Mouse (Mus musculus): ENCODE data around the gene Lsm14b. TPM values are rescaled to one million over a fixed set of nuclear protein-coding genes. Genes with fewer than 3 reads are reported as not detected.

Gene Lsm14b
- 85.2 and 88.4 TPM in 2 replicates for polyA plus RNA-seq (2012; rRNA removed)

DNA sequence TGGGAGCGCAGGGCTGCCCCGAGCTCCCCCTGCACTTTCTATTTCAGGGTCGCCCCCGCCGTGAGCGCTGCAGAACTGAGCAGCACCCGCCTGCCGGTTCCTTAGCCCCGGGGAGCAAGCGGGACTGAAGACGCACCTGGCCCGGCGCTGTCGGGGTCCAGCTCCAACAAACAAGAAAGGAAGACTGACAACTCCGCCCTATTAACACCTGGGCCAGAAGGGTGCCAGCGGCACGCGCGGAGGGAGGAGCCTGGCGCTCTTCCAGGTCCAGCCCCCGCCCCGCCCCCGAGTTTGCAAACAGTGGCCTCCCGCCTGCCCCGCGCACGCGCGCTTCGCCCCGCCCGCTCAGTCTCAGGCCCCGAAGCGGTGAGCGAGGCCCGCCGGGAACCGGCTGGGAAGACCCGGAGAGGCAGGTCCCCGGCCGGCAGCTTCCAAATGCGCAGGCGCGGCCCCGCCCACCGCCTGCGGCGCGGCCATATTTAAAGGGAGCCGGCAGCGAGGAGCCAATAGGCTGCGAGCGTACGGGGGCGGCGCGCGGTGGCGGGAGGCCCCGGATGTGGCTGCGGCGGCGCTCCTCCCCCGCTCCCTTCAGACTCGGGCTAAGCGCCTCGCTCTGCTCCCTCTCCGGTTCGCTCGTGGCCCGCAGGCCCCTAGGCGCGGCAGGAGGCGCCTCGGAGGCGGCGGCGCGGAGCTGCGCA lies at the start of gene Lsm14b:
Gene Lsm14b (plus strand): TSS at position 587 of the 698 bp plus-strand sequence.
- DNase-seq (ENCODE audit: extremely low spot score in 1 of 2, low spot score in 1 of 2) = peak; percentile 96 to 99

DNA sequence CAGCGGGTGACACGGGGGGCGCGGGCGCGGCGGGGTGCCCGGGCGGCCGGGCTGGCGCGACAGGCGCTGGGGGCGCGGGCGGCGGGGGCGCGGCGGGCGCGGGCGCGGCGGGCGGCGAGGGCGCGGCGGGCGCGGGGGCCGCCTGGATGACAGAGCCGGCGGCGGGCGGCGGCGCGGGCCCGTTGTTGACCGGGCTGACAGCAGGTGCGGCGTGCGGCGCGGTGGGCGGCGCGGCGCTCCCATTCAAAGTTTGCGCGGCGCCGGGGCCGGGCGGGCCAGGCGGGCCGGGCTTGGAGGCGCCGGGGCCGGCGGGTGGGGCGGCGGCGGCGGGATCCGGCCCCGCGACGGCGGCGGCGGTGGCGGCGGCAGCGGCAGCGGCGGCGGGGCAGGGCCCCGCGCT lies 48.9 kb upstream of the Lsm14b start:
- no peak for DNase-seq (ENCODE audit: extremely low spot score in 1 of 2, low spot score in 1 of 2)

DNA sequence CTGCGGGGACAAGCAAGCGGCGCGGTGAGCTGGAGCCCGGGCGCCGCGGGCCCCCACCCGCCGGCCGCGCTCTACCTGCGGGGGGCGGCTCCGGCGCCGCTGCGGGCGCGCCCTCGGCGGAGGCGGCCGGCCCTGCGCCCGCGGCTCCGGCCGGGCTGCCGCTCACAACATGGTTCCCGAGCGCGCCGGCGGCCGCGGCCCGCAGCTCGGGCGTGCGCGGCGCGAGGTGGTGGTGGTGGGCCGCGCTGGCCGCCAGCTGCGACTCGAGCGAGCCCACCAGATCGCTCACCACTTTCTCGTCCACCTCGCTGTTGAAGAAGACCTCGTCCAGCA lies 48.5 kb upstream of the Lsm14b start:
- no peak for DNase-seq (ENCODE audit: extremely low spot score in 1 of 2, low spot score in 1 of 2)

DNA sequence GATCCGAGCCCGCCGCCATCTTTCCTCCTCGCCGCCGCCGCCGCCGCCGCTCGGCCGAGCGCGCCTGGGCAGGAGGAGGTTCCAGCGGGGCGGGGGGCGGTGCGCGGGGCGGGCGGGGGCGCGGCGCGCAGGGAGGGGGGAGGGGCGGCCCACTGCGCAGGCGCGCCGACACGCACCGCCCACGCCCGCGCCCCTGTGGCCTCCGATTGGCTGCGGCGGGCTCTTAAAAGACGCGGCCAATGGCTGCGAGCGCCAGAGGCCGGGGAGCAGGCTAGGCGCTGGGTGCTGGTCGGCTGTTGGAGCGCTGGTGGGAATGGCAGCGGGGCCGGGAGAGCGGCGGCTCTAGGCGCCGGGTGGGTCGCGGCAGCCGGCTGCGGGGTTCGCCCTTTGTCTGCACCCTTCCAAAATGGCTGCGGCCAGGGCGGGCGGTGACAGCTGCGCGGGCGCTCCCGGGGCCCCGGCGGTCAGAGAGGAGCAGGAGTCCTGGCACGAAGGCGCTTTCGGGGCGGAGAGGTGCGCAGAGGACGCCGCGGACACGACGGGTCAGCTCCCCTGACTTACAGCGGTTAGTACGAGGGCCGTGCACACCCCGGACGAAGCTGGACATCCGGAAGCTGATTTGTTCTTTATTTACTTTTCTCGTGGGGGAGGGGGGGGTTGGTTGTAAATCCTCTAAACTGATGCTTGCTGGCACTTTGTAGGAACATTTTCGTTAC lies 48.0 kb upstream of the Lsm14b start, which contains the start of gene Taf4:
Gene Taf4 (minus strand): TSS at position 19 of the 716 bp plus-strand sequence.
- peak; percentile 47 to 88 for DNase-seq (ENCODE audit: extremely low spot score in 1 of 2, low spot score in 1 of 2)

DNA sequence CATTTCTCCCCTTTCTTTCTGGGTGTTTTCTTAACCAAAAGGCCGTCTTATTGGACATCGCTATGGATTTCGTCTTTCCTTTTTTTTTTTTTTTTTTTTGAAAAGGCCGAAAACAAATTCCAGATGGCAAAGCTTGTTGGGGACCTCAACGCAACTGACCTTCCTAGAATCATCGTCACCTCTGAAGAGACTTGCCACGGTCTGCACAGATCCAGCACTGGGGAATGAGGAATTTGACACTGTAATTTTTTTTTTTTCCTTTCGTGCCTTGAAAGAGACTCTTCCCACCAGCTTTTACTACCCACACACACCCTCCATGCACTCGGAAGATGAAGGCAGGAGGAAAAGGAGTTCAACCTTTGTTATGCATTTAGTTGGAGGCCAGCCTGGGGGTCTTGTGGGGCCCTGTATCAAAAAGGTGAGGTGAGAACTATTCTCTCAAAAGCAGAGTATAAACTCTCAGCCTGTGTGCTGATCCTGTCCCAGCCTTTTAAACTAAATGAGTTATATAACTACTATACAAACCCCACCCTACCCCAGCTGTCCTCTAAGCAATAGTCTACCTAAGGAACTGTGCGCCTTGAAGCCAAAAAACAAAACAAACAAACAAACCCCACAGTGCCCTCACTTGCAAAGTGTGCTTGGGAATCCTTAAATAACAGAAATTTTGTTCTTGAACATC lies 47.3 kb upstream of the Lsm14b start:
- peak in 1 of 2 experiments; percentile 47 for DNase-seq (ENCODE audit: extremely low spot score in 1 of 2, low spot score in 1 of 2)

DNA sequence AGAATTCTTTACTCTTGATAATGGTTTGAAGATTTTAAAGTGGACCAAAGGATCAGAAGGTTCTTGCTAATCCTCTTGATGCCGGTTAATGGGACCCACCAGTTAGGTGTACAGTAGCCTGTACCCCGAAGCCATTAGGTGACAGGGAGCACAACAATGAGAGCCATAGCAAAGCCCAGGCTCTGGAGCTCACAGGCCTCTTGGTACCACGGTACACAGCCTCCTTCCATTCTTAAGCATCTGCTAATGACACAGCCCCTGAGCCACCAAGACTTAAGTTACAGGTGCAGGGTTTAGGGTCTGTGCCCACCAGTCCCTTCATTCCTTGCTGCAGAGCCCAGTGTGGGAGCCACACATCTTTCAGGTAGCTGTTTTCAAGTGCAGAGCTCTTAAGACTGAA lies 46.5 kb upstream of the Lsm14b start:
- no peak for DNase-seq (ENCODE audit: extremely low spot score in 1 of 2, low spot score in 1 of 2)

DNA sequence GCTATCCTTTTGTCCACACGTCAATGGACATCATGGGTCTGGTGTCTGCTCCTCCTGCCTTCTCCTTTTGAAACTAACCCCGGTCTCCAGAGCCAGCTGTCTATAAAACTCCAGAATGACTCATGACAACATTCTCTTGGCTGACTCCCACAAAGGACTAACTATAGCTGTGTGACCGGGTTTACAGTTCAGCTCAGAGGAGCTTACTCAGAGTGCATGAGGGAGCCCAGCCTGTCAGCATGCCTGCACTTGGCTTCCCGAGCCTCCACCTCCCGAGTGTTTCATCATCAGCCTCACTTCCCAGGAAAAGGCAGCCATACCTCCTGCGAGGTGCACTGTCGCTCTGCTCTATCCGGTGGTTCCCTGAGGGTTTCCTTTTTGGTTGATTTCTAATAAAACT lies 45.0 kb upstream of the Lsm14b start:
- DNase-seq (ENCODE audit: extremely low spot score in 1 of 2, low spot score in 1 of 2) = peak; percentile 43 to 76

DNA sequence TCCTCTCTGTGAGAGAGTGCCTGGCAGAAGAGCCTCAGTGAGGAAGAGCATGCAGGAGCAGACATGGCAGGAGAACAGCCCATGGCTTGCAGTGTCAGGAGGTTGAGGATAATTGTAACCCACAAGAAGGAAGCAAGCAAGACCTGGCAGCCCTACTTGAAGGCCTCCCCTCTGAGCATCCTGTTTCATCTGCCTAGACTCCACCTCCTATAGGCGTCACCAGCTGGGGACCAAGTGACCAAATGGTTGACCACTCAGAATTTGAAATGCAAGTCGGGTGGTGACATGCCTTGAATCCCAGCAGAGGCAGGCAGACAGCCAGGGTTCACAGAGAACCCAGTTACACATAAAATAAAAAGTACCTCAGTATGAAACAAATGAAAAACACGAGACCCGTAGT lies 44.2 kb upstream of the Lsm14b start:
- no peak for DNase-seq (ENCODE audit: extremely low spot score in 1 of 2, low spot score in 1 of 2)

DNA sequence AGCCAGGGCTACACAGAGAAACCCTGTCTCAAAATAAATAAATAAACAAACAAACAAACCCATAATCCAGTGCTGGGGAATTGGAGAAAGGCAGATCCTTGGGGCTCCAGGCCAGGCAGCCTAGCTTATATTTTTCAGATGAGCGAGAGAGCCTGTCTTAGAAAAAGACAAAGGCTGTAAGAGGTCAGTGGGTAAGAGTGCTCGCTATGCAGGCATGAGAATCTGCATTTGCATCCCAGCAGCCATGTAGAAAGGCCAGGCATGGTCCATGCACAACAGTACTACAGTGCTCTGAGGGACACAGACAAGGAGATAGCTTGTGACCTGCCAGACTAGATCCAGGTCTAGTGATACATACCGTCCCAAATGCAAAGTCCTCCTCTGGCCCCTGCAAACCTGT lies 42.1 kb upstream of the Lsm14b start:
- no peak for DNase-seq (ENCODE audit: extremely low spot score in 1 of 2, low spot score in 1 of 2)

DNA sequence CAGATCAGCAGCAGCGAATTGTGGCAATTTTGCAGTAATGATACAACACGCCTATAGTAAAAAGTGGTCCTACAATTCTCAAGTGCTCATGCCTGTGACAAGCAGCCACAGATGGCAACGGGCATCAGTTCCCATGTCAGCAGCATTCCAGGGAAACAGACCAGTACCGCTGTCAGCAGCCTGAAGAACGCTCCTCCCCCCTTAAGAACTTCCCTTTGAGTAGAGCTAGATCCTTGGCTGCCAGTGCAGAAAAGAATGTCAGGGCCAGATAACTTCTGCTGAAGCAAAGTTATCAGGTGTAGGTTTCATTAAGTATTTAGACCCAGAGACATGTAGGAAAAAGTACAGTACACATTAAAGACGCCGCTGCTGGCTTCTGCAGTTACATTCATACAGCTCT lies 40.0 kb upstream of the Lsm14b start:
- no peak for DNase-seq (ENCODE audit: extremely low spot score in 1 of 2, low spot score in 1 of 2)

DNA sequence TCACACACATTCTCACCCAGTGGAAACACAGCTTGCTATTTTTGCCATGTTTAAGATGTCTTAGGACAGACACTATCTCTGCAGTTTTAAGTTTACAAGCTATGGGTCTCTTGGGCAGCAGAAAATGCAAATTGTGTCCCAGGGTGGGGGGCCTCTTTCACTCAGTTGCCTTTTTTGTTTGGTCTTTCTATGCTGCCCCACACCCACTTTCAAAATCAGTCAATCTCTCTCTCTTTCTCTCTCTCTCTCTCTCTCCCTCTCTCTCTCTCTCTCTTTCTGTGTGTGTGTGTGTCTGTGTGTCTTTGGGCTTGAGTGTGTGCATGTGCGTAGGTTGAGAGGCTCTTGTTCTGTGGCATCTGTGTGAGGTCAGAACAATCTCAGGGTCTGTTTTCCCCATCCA lies 39.1 kb upstream of the Lsm14b start:
- no peak for DNase-seq (ENCODE audit: extremely low spot score in 1 of 2, low spot score in 1 of 2)

DNA sequence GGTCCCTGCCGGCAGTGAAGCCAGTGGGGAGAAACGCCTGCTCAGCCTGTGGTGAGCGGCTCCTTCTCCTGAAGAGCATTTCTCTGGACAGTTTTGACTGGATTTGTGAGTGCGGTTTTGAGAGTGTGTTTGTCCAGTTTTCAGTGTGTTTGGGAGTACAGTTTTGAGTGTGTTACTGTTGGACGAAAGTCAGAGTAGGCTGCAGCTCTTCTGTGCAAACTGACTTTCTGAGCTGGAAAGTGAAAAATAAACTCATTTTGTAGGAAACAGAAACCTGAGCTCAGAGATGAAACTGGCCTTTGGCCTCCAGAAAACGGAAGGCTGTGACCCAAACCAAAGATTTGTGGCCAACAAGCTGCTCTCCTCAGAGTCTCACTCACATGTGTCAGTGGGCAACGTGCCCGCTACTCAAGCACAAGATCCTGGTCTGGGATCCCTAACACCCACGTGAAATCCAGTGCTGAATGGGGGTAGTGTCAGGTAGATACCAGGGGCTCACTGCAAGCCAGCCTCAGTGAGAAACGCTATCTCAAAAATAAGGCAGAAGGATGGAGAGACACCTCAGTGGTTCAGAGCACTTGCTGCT lies 38.3 kb upstream of the Lsm14b start:
- no peak for DNase-seq (ENCODE audit: extremely low spot score in 1 of 2, low spot score in 1 of 2)

DNA sequence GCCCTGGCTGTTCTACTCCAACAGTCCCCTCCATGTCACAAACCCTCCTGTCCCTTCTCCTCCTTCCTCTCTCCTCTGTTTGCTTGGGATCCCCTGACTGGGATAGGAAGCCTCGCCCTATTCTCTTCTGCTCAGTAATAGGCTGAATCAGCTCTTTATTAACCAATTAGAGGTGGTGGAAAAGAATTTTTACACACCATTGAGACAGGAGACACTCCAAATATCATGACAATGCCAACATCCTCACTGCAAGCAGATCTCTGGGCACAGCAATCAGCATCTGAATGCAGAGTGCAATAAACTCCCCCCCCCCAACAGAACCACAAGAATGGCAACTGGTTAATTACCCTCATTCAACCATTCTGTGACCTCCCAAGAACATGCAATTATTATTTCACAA lies 35.7 kb upstream of the Lsm14b start:
- no peak for DNase-seq (ENCODE audit: extremely low spot score in 1 of 2, low spot score in 1 of 2)

DNA sequence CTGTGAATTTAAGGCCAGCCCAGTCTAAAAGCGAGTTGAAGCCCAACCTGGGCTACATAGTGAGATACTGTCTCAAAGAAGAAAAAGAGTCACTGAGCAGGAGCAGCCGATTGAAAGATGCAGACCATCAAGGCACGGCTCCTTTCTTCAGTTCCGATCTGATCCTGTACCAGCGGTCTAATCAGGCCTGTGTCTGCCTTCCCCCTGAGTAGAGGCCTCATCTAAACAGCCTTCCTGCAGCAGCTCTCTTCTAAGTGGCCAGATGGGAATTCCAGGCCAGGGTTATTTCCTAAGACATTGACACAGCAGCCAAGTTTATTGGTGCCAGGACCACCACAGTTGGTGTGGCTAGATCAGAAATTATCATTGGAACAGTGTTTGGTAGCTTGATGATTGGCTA lies 31.7 kb upstream of the Lsm14b start:
- no peak for DNase-seq (ENCODE audit: extremely low spot score in 1 of 2, low spot score in 1 of 2)

DNA sequence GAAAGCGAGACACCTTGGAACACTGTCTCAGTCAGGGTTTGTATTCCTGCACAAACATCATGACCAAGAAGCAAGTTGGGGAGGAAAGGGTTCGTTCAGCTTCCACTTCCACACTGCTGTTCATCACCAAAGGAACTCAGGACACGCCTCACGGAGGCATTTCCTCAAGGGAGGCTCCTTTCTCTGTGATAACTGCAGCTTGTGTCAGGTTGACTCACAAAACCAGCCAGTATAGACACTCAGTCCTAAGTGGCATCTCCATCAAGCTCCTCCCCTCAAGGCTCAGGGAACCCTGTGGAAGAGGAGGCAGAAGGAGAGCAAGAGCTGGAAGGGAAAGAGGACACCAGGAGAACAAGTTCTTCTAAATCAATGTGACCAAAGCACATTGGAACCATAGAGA lies 26.4 kb upstream of the Lsm14b start:
- no peak for DNase-seq (ENCODE audit: extremely low spot score in 1 of 2, low spot score in 1 of 2)

DNA sequence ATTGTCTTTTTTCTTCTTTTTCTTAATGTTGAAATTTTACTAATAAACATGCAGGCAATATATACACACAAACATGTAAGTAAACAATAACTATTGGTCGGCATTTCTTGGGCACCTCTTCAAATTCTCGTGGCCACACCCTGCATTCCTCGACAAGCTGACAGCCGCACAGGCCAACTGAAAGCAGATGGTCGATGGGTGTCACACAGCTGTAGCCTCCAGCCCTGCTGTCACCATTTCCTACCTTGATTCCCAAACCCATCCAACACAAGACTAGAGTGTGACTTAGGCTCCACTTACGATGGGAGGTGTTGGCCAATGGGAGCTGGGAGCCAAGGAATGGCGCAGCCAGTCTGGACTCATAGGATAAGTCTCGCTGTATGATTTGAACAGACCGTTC lies 23.2 kb upstream of the Lsm14b start:
- no peak for DNase-seq (ENCODE audit: extremely low spot score in 1 of 2, low spot score in 1 of 2)

DNA sequence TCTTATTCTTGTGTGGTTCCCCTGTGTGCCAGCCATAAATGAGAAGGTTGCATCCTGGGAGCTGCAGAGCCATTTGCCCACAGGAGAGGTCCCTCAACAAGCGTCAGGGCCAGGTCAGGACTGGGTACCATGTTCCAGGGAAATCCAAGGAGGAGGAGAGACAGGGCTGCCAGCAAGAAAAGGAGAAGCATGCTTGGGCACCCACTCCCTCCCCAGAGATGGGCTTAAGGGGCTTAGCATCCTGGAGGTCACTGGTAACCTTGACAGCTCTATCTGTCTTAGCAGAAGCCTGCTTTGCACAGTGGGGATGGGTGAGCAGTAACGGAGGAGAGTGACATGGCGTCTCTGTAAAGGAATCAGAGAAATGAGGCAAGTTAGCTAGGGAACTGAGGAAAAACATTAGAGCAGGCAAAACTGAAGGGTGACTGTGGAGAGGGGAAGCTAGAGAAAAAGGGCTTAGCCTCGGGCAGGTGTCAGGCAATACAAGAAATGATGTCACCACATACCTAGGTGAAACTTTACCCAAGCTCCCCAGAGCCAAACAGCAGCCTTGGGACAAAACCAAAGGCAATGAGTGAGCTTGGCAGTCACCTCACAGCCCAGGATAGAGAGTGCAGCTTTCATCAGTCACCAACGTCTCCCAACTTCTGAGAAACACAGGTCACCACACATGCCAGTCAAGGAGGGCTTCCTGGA lies 19.0 kb upstream of the Lsm14b start:
- no peak for DNase-seq (ENCODE audit: extremely low spot score in 1 of 2, low spot score in 1 of 2)

DNA sequence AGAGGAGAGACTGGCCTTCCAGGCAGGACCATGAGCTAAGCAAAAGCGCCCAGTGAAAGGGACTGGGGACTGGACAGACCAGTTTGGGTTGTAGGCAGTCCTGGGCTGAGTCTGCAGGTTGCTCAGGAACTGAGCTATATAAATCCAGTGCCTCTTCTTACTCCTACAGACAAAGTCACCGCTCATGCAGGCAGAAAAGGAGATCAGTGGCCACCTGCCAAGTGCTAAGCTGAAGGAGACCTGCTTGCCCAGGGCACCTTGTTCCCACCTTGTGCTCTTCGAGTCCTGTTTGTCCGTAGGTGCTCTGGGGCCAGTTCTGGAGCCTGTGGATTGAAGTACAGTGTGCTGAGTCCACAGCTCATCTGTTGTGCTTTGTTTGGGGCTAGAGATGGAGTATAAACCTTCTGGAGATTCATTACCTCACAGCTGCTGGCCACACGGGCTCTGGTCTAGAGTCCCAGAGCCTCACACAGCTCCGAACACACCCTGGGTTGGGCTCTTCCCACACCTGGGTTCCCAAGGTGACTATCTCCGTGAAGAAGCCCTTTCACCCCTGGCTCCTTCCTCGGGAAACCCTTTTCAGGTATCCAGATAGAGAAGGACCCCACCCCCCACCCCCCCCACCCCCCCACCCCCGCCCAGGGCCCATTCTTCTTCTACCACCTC lies 18.3 kb upstream of the Lsm14b start:
- DNase-seq (ENCODE audit: extremely low spot score in 1 of 2, low spot score in 1 of 2) = no peak

DNA sequence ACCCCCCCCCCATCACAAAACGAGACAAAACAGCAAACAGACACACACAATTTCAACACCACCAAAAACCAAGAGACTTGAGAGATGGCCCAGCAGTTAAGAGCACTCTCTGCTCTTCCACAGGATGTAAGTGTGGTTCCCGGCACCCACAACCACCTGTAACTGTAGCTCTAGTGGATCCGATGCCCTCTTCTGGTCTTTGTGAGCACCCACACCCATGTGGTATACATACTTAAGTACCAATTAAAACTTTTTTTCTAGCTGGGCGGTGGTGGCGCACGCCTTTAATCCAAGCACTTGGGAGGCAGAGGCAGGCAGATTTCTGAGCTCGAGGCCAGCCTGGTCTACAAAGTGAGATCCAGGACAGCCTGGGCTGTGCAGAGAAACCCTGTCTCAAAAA lies 14.1 kb upstream of the Lsm14b start:
- no peak for DNase-seq (ENCODE audit: extremely low spot score in 1 of 2, low spot score in 1 of 2)

DNA sequence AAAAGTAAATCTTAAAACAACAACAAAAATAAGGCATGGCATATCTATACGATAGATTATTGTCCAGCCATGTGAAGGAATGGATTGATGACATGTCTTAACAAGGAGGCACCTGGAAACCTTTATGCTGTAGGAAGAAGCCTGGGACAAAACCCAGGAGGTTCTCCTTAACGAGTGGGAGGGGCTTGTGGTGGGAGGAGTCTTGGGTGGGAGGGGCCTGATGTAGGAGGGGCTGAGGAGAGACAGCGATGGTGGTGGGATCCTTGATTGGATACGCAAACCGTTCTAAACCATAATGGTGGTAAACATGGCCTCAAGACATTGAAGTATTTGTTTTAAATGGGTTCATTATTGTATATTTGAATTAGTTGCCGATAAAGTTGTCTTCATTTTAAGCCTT lies 13.4 kb upstream of the Lsm14b start:
- no peak for DNase-seq (ENCODE audit: extremely low spot score in 1 of 2, low spot score in 1 of 2)
